Mouse (Mus musculus): Measurements from ENCODE around the gene Ncoa3.

Ncoa3 gene

DNA sequence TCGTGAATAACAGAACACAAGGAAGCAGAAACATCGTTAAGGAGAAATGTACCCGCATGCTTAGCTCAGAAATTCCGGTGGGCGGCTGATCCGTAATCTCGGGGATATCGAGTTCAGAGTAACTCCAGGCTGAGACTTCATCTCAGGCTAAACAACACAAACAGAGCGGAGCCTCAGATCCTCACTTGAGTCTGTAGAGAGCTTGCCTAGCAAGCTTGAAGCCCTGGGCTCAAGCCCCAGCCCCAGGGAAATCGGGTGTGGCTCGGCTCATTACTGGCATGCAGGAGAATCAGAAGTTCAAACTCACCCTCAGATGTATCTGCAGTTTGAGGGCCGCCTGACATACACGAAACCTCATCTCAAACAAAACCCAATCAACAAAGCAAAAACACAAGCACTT is 22.5 kb upstream of the Ncoa3 start:
- ATAC-seq (ENCODE audit: low TSS enrichment) = no peak

DNA sequence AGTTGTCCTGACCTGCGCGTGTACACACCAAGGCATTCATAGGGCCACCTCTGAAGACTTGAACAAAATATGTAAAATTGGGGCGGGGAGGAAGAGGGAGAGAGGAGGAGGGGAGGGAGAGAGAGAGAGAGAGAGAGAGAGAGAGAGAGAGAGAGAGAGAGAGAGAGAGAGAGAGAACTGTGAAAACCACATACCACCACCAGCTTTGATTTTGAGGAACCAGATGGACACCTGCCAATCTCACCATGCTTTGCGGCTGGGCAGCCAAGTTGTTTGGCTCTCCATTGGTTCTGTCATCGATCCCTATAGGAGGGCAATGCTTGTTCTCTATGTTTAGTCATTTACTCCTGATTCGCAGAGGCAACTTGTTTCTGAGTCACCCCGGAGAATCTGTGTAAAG is 21.7 kb upstream of the Ncoa3 start:
- ATAC-seq (ENCODE audit: low TSS enrichment) = no peak

- ATAC-seq (ENCODE audit: low TSS enrichment) = no peak
Measured at GRCm38 (mm10) chr2:165974383-165974782, 18.1 kb upstream of the Ncoa3 start.

DNA sequence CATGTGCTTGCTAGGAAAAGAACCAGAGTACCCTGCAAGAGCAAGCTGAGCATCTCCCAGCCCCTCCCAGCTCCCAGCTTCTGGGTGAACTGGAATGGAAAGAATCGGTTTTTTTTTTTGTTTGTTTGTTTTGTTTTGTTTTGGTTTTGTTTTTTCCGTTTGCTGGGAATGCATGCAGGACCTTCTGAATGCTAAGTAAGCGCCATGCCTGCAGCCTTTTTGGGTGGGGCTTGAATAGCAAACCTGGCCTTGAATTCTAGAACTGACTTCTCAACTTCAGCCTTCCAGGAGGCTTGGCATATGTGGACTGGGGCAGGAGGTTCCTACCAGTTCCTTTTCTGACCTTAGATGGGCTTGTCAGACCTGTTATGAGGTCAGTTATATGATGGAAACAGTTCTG is 16.2 kb upstream of the Ncoa3 start:
- ATAC-seq (ENCODE audit: low TSS enrichment) = no peak

DNA sequence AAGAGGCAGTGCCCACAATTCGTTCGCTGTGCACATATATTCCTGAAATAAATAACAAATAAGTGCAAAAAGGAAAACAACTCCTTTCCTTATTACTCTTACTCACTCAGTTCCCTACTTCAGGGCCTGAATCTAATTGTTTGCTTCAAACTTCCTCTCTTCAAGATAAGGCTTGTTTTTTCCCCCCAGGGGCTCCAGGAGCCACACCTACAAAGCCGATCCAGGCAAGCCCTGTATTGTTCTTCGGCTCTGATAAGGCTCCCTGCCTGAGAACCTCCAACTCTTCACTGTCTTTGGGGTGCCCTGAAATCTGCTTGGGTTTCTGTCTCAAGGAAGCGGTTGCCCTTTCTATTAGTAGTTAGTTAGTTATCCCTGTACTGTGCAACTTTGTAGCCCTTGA is 15.6 kb upstream of the Ncoa3 start:
- ATAC-seq (ENCODE audit: low TSS enrichment) = no peak

DNA sequence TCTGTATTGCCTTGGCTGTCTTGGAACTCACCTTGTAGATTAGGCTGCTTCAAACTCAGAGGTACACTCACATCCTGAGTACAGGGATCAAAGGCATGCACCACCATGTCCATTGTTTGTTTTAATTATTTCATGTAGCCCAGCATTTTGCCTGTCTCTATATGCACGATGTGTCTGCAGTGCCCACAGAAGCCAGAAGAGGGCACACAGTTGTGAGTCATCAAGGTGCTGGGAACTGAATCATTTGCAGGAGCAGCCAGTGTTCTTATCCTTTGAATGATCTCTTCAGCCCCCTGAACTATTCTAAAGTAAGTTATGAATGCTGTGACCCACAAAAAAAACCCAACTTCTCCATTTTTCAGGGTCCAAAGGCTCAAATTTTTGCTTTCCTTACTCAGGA is 14.3 kb upstream of the Ncoa3 start:
- ATAC-seq (ENCODE audit: low TSS enrichment) = no peak

GRCm38 (mm10) chr2:165981248-165981977 is 11.0 kb upstream of the Ncoa3 start:
- ATAC-seq (ENCODE audit: low TSS enrichment) = no peak

DNA sequence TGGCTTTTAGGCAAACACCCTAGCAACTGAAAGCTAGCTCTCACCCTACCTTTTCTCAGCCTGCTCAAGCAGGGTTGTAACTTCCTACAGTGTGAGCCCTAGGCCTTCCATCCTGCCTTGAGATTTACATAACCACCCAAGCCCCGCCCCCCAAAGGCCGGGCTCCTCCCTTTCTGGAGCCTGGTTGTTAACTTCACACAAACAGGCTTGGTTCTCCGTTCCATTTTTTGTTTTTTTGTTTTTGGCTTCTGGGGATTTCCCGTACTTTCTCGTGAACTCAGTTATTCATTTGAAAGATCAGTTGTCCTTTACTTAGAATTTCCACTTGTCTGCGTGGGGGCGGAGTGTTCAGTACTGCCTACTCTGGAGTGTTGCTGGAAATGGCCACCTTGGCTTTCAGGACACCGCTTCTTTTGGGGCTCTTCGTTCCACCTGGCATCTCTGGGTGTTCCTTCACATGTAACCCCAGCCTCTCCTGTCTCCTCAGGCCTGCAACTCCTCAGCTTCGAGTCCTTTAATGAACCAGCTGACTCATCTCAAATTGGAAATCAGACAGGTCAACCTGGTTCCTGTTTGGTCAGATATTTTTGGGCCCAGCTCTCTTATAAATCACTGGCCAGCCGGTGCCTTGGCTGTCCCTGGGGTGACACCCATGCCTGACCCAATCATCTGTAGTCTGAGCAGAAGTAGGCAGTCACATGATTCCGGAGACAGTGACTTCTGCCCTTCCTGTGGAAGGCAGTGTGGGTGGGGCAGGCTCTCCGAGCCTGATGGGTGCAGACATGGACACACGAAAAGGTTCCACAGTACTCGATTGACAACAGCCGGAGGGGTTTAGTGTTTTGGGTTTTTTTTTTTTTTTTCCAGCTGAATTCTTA is 9.7 kb upstream of the Ncoa3 start:
- no peak for ATAC-seq (ENCODE audit: low TSS enrichment)

GRCm38 (mm10) chr2:165984318-165984717 is 8.1 kb upstream of the Ncoa3 start:
- no peak for ATAC-seq (ENCODE audit: low TSS enrichment)

DNA sequence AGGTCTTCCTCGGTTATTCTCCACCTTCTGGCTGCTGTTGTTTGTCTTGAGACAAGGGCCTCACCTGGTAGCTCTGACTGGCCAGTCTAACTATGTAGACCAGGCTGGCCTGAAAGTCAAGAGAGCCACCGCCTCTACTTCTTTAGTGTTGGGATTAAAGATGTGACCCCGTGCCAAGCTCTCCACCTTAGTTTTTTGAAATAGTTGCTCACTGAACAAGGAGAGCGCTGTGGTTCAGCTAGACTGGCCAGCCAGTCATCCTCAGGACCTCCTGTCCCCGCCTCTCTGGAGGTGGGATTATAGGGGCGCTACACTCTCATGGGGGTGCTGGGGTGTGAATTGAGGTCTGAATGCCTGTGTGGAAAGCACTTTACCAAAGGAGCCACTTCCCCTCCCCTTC is 7.5 kb upstream of the Ncoa3 start:
- ATAC-seq (ENCODE audit: low TSS enrichment) = no peak

DNA sequence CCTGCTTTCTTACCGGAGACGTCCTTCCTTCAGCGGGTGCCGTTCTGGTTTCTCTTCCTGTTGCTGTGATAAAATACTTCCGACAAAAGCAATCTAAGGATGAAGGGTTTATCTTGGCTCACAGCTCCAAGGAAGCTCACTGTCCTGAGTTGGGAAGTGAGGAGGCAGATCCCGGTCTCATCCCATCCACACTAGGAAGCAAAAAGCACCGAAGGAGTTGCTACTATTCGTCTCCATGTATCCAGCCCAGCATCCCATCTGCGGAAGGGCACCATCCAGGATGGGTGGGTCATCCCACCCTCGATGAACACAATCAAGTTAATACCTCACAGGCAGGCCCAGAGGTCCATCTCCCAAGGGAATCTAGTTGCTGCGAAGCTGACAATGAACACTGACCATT is 6.9 kb upstream of the Ncoa3 start:
- ATAC-seq (ENCODE audit: low TSS enrichment) = no peak

DNA sequence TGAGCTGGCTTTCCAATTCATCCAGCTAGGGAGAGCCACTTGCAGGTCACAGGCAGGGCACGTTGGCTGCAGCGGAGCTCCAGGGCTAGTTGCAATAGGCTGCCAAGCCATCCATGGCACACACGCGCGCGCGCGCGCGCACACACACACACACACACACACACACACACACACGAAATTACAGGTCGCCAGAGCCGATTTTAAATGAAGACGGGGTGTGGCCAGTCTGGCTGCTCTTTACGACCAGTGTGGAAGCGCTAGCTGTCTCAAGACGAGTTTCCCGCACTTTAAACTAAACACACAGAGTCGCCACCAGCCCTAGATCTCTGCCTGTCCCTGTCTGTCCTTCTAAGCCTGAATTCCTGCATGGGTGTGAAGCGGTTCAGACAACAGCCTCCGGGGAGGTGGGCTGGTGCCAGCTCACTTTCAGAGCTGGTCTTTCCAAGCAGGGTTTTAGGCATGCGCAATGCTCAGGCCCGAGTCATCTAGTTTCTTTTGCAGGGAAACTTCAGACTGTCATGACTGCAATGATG is 5.4 kb upstream of the Ncoa3 start:
- ATAC-seq (ENCODE audit: low TSS enrichment) = peak; percentile 85

- peak; percentile 22; the same call in 1 of the 2 replicates for ATAC-seq (ENCODE audit: low TSS enrichment)
Measured at GRCm38 (mm10) chr2:165993173-165993900, 901 bp downstream of the Ncoa3 start.

DNA sequence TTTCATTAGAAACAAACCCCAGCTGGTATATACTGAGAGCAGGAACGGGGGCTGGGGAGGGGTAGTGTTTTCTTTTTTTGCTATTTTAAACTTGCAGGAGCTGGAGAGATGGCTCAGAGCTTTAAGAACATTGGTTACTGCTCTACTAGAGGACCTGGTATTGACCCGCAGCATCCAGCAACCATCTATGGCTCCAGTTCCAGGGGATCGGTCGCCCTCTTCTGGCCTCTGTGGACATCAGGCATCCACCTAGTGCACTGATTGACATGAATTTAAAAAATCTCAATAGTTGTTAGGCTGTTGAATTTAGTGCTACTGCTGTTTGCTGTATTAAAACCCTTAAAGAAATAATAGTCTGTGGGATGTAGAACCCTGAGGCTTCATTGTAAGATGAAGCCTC is 1.9 kb downstream of the Ncoa3 start:
- ATAC-seq (ENCODE audit: low TSS enrichment) = no peak

DNA sequence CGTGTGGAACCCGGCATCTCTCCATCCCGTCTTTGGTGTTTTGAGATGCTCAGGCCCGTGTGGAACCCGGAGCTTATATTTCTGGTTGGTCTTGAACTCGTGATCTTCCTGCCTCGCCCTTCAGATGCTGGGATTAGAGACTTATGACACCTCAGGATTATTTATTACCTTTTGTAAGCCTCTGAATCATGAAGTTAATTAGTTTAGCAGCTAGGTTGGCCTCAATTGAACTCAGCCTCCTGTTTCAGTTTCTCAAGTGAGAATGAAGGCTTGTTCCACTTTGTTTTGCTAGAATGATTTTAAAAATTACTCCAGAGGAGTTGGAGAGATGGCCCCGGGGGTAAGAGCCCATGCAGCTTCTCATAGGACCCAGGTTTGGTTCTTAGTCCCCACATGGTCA is 3.3 kb downstream of the Ncoa3 start:
- no peak for ATAC-seq (ENCODE audit: low TSS enrichment)

DNA sequence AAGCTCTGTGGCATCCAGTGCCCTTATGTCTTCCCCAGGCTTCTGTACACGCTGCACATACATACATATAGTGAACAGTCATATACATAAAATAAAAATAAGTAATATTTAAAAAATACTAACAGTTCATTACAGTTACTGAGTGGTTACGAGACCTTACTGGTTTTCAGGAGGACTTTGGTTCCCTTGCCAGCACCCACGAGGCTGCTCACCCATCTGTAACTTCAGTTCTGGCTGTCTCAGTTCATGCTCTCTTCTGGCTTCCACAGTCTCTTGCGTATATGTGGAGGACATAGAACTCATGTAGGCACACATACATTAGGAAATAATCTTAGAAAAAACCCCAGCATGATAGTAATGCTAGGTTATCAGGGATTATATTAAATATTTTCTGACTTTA is 3.7 kb downstream of the Ncoa3 start:
- ATAC-seq (ENCODE audit: low TSS enrichment) = no peak

- ATAC-seq (ENCODE audit: low TSS enrichment) = no peak
Measured at GRCm38 (mm10) chr2:165997256-165997967, 5.0 kb downstream of the Ncoa3 start.

- no peak for ATAC-seq (ENCODE audit: low TSS enrichment)
Measured at GRCm38 (mm10) chr2:165998969-165999368, 6.5 kb downstream of the Ncoa3 start.

DNA sequence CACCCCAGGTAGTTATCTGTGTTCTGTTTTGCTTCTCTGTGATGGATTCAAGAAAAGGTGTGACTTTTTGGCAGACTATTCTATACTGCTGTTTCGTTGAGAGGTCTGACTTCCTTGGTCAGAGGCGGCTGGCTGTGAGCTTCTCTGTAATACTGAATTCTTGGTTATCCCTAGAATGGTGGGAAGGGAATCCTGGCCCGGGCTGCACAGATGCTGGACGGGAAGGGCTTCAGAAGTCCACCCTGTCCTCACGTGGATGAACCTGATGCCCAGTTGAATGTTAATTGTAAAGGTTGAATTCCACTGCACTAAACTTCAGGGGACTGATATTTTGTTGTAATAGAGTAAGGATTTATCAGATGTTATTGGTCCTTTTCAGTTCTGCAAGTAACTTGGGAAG is 7.4 kb downstream of the Ncoa3 start:
- ATAC-seq (ENCODE audit: low TSS enrichment) = no peak

- ATAC-seq (ENCODE audit: low TSS enrichment) = no peak
Measured at GRCm38 (mm10) chr2:166000242-166000641, 7.8 kb downstream of the Ncoa3 start.

DNA sequence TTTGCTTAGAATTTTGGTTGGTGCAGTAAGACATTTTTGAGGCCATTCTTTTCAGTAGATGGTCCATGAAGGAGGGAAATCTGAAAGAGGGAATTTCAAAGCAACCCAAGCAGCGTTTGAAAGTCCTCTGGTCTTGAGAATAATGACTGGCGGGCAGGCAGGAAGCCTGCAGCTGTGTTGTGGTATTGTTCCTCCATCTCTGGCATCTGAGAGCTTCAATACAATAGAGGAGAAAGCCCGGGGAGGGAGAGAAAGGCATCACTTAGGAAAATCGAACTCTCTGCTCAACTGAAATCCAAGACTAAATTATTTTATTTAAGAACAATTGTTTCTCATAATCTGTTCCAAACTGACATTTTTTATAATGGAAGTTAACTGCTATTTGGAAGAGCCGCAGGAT is 8.3 kb downstream of the Ncoa3 start:
- ATAC-seq (ENCODE audit: low TSS enrichment) = no peak; the same call in 1 of the 2 replicates

DNA sequence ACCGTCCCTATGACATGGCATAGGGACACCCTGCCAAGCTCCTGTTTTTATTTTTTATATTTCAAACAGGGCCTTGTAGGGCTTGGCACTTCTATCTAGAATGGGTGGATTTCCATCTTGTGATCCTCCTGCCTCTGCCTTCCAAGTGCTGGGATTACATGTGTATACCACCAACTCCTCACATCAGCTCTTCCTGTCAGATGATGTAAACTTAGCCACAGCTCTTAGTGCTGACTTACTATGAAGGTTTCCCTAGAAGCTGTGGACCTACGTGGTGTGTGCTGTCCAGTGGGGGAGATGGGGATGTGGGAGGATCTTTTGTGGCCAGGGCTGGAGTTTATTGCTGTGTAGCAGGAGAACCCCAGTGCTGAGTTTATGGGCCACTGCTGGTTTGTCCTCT is 8.9 kb downstream of the Ncoa3 start:
- no peak for ATAC-seq (ENCODE audit: low TSS enrichment)

Measured in frontal cortex, adult (tissue).